Mouse (Mus musculus): Measurements from ENCODE around the gene Vmn2r113. TPM values are rescaled to one million over a fixed set of nuclear protein-coding genes. Genes with fewer than 3 reads are reported as not detected.
"Not testable (repeated sequence)": the region's sequence is repeated elsewhere in the genome, so short reads cannot be mapped to it uniquely, and the experiment has no call there.

Vmn2r113 gene
- total RNA-seq (2021) (not detected), polyA plus RNA-seq (2012; rRNA removed) (not detected in 2 replicates)
- long read RNA-seq: 0 reads

DNA sequence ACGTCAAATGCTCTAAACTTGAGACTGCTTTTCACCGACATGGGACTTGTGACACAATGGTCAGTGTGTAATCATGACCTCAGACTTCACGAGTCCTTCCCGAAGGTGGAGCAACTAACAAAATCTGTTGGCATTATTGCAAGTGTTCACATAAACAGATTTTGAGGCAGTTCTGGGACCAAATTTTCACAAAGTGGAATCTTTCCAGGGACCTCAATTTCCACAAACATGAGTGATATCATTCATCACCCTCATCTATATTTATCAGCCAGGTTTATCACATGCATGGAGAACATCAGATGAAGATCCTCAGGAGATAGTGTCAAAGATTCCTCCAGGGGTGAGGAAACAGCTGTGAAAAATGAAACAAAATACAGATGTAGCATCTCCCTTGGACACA is at the start of gene Vmn2r113:
Vmn2r113 (plus strand) TSS at position 301 of the 400 bp plus-strand sequence.
- intact Hi-C loops (cut with DNase I); H3K36me3 ChIP-seq (ENCODE audit: control insufficient read depth, insufficient read depth, low read length); H3K4me3 ChIP-seq; DNase-seq; H3K27ac ChIP-seq; H3K27me3 ChIP-seq (ENCODE audit: control insufficient read depth, insufficient read depth, low read length); H3K9ac ChIP-seq (ENCODE audit: low read depth, low read length); H3K79me2 ChIP-seq (replicated peaks; ENCODE audit: control insufficient read depth, insufficient read depth, low read length); H3K4me1 ChIP-seq (ENCODE audit: control insufficient read depth, insufficient read depth, low read length): not testable (repeated sequence)
- WGBS: no CpG with 5 or more reads among the region's 4 CpGs

Other genes with a start within 250 kb of the Vmn2r113 start
- 1 to 10 TPM; 3.8 to 6.5 TPM for gene Zfp945, start 75.8 kb upstream of the Vmn2r113 start, total RNA-seq (2021)
- 2.9 and 5.0 TPM in 2 replicates for gene Zfp945, start 75.8 kb upstream of the Vmn2r113 start, polyA plus RNA-seq (2012; rRNA removed)
- gene Vmn2r-ps130, start 118.2 kb downstream of the Vmn2r113 start, total RNA-seq (2021): not detected
- not detected in 2 replicates for gene Vmn2r-ps130, start 118.2 kb downstream of the Vmn2r113 start, polyA plus RNA-seq (2012; rRNA removed)